Mouse (Mus musculus) MEL (cell line): Measurements from ENCODE around the gene Bcr.

Experiments
- CTCF ChIP-seq, 3 experiments: IDR thresholded peaks in 2 of 3; conservative IDR thresholded peaks in 1 of 3; 2 replicates each; pipeline ENCODE4 v1.5.1; 2011 to 2012; ENCODE audit warnings: low read length in 3 of 3, low read depth in 2 of 3, mild to moderate bottlenecking in 2 of 3, improper control_type of control experiment in 1 of 3, inconsistent platforms in 1 of 3, mixed read lengths in 1 of 3, moderate library complexity in 1 of 3; ENCODE audit not compliant: control insufficient read depth in 1 of 3, insufficient read depth in 1 of 3, poor library complexity in 1 of 3, severe bottlenecking in 1 of 3
- MAX ChIP-seq: IDR thresholded peaks from 2 replicates; pipeline ENCODE4 v1.6.1; 2011; ENCODE audit warnings: low read length, improper control_type of control experiment
- POLR2A ChIP-seq, 2 experiments: IDR thresholded peaks; 2 replicates each; pipeline ENCODE4 v1.6.1; 2011 to 2012; ENCODE audit warnings: low read length in 2 of 2, mild to moderate bottlenecking in 2 of 2, control low read depth in 1 of 2, improper control_type of control experiment in 1 of 2, low read depth in 1 of 2, moderate library complexity in 1 of 2; ENCODE audit not compliant: control insufficient read depth in 1 of 2, insufficient read depth in 1 of 2, poor library complexity in 1 of 2
- SMC3 ChIP-seq: IDR thresholded peaks from 2 replicates; pipeline ENCODE4 v1.6.1; 2011; ENCODE audit warnings: low read depth, low read length, improper control_type of control experiment
- USF1 ChIP-seq: IDR thresholded peaks from 2 replicates; pipeline ENCODE4 v1.6.1; 2014; ENCODE audit warnings: low read depth, mild to moderate bottlenecking, inconsistent platforms, low read length, improper control_type of control experiment, moderate library complexity
- ZMIZ1 ChIP-seq: IDR thresholded peaks from 2 replicates; pipeline ENCODE4 v1.6.1; 2012; ENCODE audit warnings: low read depth, mild to moderate bottlenecking, inconsistent platforms, low read length, improper control_type of control experiment, moderate library complexity
- ZNF384 ChIP-seq: IDR thresholded peaks from 2 replicates; pipeline ENCODE4 v1.6.1; 2012; ENCODE audit warnings: low read depth, mild to moderate bottlenecking, inconsistent platforms, low read length, improper control_type of control experiment

GRCm38 (mm10) chr10:75070281-75070976, 10.0 kb downstream of the Bcr start:
- no peak for TF ChIP-seq ZNF384
- TF ChIP-seq POLR2A (IDR thresholded peaks at IDR 0.05; ENCODE audit: control insufficient read depth in 1 of 2, insufficient read depth in 1 of 2, low read depth in 1 of 2, low read length in 2 of 2, poor library complexity in 1 of 2), result no peak
- TF ChIP-seq ZMIZ1, result no peak
- TF ChIP-seq MAX, result no peak
- TF ChIP-seq SMC3, result no peak
- TF ChIP-seq CTCF (IDR thresholded peaks at IDR 0.05 in 2 of 3, conservative IDR thresholded peaks at IDR 0.05 in 1 of 3; ENCODE audit: control insufficient read depth in 1 of 3, insufficient read depth in 1 of 3, low read depth in 2 of 3, low read length in 3 of 3, poor library complexity in 1 of 3, severe bottlenecking in 1 of 3), result no peak
- TF ChIP-seq USF1, result no peak
